13 mouse cellular contexts compared by ENCODE assay signal in the genomic region with DNA sequence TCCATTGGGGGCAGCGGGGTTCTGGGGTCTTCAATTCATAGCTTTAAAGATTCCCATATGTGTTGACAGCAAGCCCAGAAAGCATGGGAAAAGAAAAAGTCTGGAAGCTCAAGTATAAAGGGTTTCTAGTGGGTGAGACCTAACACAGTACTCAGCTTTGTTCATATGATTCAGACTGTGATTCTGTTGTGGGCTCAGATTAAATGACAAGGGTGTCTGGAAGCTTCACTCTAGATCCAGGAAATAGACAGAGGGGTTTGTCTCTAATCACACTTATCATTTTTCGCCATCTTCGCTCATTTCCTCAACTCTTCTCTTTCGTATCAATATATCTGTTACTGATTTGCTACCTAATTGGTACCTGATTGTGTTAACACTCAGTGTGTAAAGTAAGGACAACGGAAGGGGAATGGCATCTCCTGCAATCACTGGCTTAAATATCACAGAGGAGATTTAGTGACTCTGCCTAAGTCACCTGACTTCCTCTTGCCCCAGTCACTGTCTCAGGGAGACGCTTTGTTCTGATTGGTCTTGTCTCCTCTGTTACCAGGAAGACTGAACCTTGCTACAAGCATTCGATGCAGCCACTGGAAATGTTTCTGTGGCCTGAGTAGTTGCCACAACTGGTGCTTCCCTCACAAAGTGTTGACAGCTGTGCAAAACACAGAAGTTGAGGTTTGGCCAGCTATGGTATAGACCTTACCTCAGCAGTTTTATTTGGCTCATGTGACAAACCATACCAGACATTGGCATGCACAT.
DNase-seq lines count a peak whose midpoint lies in the region; ATAC-seq and TF ChIP-seq lines count a peak whose summit lies in the region.
"Had no signal": no experiment of that assay in that cellular context is flagged by ENCODE, and none has a peak within 500 bp of the region (broad histone marks: within the 10 kb centered on the region; RNA-seq: fewer than 3 reads in every experiment).

No protein-coding gene starts in this region.

- H3K79me2 ChIP-seq in CH12.LX (replicated peaks; ENCODE audit: control insufficient read depth, extremely low read depth, insufficient read depth, poor library complexity, severe bottlenecking) = 0 out of 2 replicates have a peak, but pooled peaks cover 3% of the 10 kb centered on the region

- dilution Hi-C loops in CH12.LX (cut with MboI; ENCODE audit: extremely low pct_ligation_motif_present, extremely low pct_unique_long_range_greater_than_20kb, low sequenced_read_pairs) = no loop called here

- H3K9ac ChIP-seq in CH12.LX (ENCODE audit: insufficient read depth, low read depth) = peak overlapping the region; percentile 44; the same call in 1 of the 2 replicates
- no peak overlapping the region for H3K9ac ChIP-seq in heart, embryonic 11.5 days (ENCODE audit: low read depth, low read length)
- H3K9ac ChIP-seq: midbrain, embryonic 13.5 days had no signal

- no peak for ATAC-seq in heart, embryonic 11.5 days (replicated peaks; ENCODE audit: insufficient number of reproducible peaks, low FRiP score, low TSS enrichment)
- ATAC-seq: midbrain, embryonic 13.5 days had no signal

- DNase-seq in kidney, adult 2 months = peak; percentile 33
- no peak for DNase-seq in kidney, postnatal 36 days
- peak; percentile 58 for DNase-seq in CH12.LX (ENCODE audit: extremely low read depth)
- peak; percentile 69 for DNase-seq in lung, postnatal 36 days
- DNase-seq in splenic B cell, adult 2 months (ENCODE audit: low read depth, low spot score) = peak; percentile 84
- no peak for DNase-seq in cerebellum, adult 11-12 months
- no peak for DNase-seq in left cerebral cortex, postnatal 14 days (ENCODE audit: low spot score in 2 of 2)
- DNase-seq: adrenal gland, adult 2 months; cerebellum, postnatal 36 days; heart, postnatal 14 days; left cerebral cortex, postnatal 4 days had no signal

- TF ChIP-seq RAD21 in CH12.LX (IDR thresholded peaks at IDR 0.05; ENCODE audit: low read depth, low read length) = no peak

- no peak overlapping the region for H3K27ac ChIP-seq in kidney, adult 2 months (ENCODE audit: insufficient read depth, low read depth, low read length)
- no peak overlapping the region for H3K27ac ChIP-seq in CH12.LX (ENCODE audit: insufficient read depth, low read depth)
- no peak overlapping the region for H3K27ac ChIP-seq in heart, embryonic 11.5 days (ENCODE audit: low read depth, low read length)
- H3K27ac ChIP-seq: midbrain, embryonic 13.5 days had no signal

- H3K36me3 ChIP-seq in kidney, adult 2 months (ENCODE audit: control insufficient read depth, insufficient read depth, low read length) = no peaks in the 10 kb centered on the region
- H3K36me3 ChIP-seq in CH12.LX (replicated peaks in 1 of 2; ENCODE audit: control insufficient read depth in 1 of 2, insufficient read depth in 1 of 2, low read length in 1 of 2) = no peaks in the 10 kb centered on the region
- no peaks in the 10 kb centered on the region for H3K36me3 ChIP-seq in splenic B cell, adult 2 months (ENCODE audit: control insufficient read depth, insufficient read depth, low read length, poor library complexity, severe bottlenecking)
- no peaks in the 10 kb centered on the region for H3K36me3 ChIP-seq in heart, embryonic 11.5 days (ENCODE audit: control insufficient read depth, insufficient read depth, low read length)
- H3K36me3 ChIP-seq: midbrain, embryonic 13.5 days had no signal

- H3K27me3 ChIP-seq in kidney, adult 2 months (replicated peaks; ENCODE audit: control insufficient read depth, insufficient read depth, low read length) = no peaks in the 10 kb centered on the region
- H3K27me3 ChIP-seq in CH12.LX (replicated peaks) = no peaks in the 10 kb centered on the region
- H3K27me3 ChIP-seq in splenic B cell, adult 2 months (ENCODE audit: control insufficient read depth, insufficient read depth, low read length, poor library complexity, severe bottlenecking) = no peaks in the 10 kb centered on the region
- H3K27me3 ChIP-seq in heart, embryonic 11.5 days (ENCODE audit: control insufficient read depth, insufficient read depth, low read length) = no peaks in the 10 kb centered on the region
- H3K27me3 ChIP-seq: midbrain, embryonic 13.5 days had no signal

- no peak for TF ChIP-seq CTCF in kidney, adult 2 months (conservative IDR thresholded peaks at IDR 0.05; ENCODE audit: insufficient read depth, insufficient read length, low read depth, low read length)
- no peak for TF ChIP-seq CTCF in CH12.LX (conservative IDR thresholded peaks at IDR 0.05 in 1 of 2, IDR thresholded peaks at IDR 0.05 in 1 of 2; ENCODE audit: low read depth in 2 of 2, low read length in 2 of 2)

- WGBS in kidney, adult 2 months = 81% methylated on average over 7 of the region's 7 CpGs
- WGBS in heart, embryonic 11.5 days (ENCODE audit: insufficient replicate concordance) = 71% methylated on average over 7 of the region's 7 CpGs

- H3K4me3 ChIP-seq in kidney, adult 2 months (ENCODE audit: insufficient read depth, low read depth, low read length) = no peak overlapping the region
- H3K4me3 ChIP-seq in CH12.LX (replicated peaks in 1 of 3; ENCODE audit: low read depth in 2 of 3, low read length in 2 of 3, poor library complexity in 1 of 3) = no peak overlapping the region
- no peak overlapping the region for H3K4me3 ChIP-seq in heart, embryonic 11.5 days (ENCODE audit: low read depth, low read length)
- H3K4me3 ChIP-seq: midbrain, embryonic 13.5 days had no signal

- H3K9me3 ChIP-seq in CH12.LX (replicated peaks; ENCODE audit: low read length) = no peaks in the 10 kb centered on the region
- H3K9me3 ChIP-seq in heart, embryonic 11.5 days (replicated peaks; ENCODE audit: control insufficient read depth, low read length) = no peaks in the 10 kb centered on the region
- H3K9me3 ChIP-seq: midbrain, embryonic 13.5 days had no signal

- in situ Hi-C loops in CH12.LX (cut with MboI; ENCODE audit: low pct_ligation_motif_present, low pct_unique_long_range_greater_than_20kb, low sequenced_read_pairs) = no loop called here

- peak overlapping the region; percentile 6; the same call in 1 of the 2 replicates for H3K4me2 ChIP-seq in CH12.LX (ENCODE audit: insufficient read depth, low read depth, poor library complexity, severe bottlenecking)
- H3K4me2 ChIP-seq in heart, embryonic 11.5 days = no peak overlapping the region
- H3K4me2 ChIP-seq: midbrain, embryonic 13.5 days had no signal

- TF ChIP-seq EP300 in CH12.LX (IDR thresholded peaks at IDR 0.05; ENCODE audit: low read length) = no peak

- no peaks in the 10 kb centered on the region for H3K4me1 ChIP-seq in kidney, adult 2 months (ENCODE audit: control insufficient read depth, insufficient read depth, low read length)
- peaks cover 11 to 30% of the 10 kb centered on the region in 2 experiments; a peak in 3 of 4 replicates for H3K4me1 ChIP-seq in CH12.LX (ENCODE audit: control insufficient read depth in 1 of 2, insufficient read depth in 2 of 2)
- H3K4me1 ChIP-seq in heart, embryonic 11.5 days (ENCODE audit: control insufficient read depth, insufficient read depth, low read length) = no peaks in the 10 kb centered on the region; the same call in 1 of the 2 replicates
- H3K4me1 ChIP-seq: midbrain, embryonic 13.5 days had no signal

- intact Hi-C loops in left cerebral cortex, postnatal 14 days (cut with DNase I) = no loop called here

- no peak for TF ChIP-seq POLR2A in kidney, adult 2 months (IDR thresholded peaks at IDR 0.05; ENCODE audit: low read depth, low read length)
- TF ChIP-seq POLR2A in CH12.LX (IDR thresholded peaks at IDR 0.05; ENCODE audit: low read depth, low read length) = no peak

TF ChIP-seq in CH12.LX, 34 proteins besides CTCF, POLR2A, EP300 and RAD21:
- TF ChIP-seq USF1 (IDR thresholded peaks at IDR 0.05; ENCODE audit: low read depth, low read length) = peak; percentile 45; the same call in 1 of the 2 replicates
- 0 out of 2 replicates have a peak, but pooled peaks have one; percentile 30 for TF ChIP-seq MAFK (IDR thresholded peaks at IDR 0.05; ENCODE audit: insufficient replicate concordance, low read length)
- TF ChIP-seq ZNF384 (IDR thresholded peaks at IDR 0.05; ENCODE audit: low read depth, low read length) = no peak
- TF ChIP-seq SMC3 (IDR thresholded peaks at IDR 0.05; ENCODE audit: low read depth, low read length) = no peak
- TF ChIP-seq BHLHE40 (IDR thresholded peaks at IDR 0.05; ENCODE audit: low read depth, low read length) = peak; percentile 73
- no peak for TF ChIP-seq USF2 (conservative IDR thresholded peaks at IDR 0.05; ENCODE audit: low read depth, low read length)
- TF ChIP-seq ELF1 (IDR thresholded peaks at IDR 0.05; ENCODE audit: low read depth, low read length) = peak; percentile 51; the same call in 1 of the 2 replicates

Comparison
In these comparisons a context has a peak if more than half of its experiments do, and no peak if none do; other contexts are left out.
1. DNase-seq: peak in kidney, adult 2 months (single experiment), CH12.LX (single experiment), lung, postnatal 36 days (single experiment) and splenic B cell, adult 2 months (single experiment); none in kidney, postnatal 36 days (0 of 2), cerebellum, adult 11-12 months (single experiment) and left cerebral cortex, postnatal 14 days (0 of 2).